Mouse (Mus musculus) liver, postnatal 0 days (tissue): Measurements from ENCODE around the gene Glmn. TPM values are rescaled to one million over a fixed set of nuclear protein-coding genes. Genes with fewer than 3 reads are reported as not detected.

Experiments used
- ATAC-seq: fragments of 200-750 bp; cut with Nextera tagmentation; 2 replicates; pipeline ENCODE4 v1.8.0; 2017; ENCODE audit warnings: mild to moderate bottlenecking, moderate library complexity
- DNase-seq: peaks from one replicate; pipeline ENCODE4 v3.0.0-alpha.2; 2016
- H3K27ac ChIP-seq: fragments of 300-500 bp; sonication (generic); 2 replicates; pipeline ENCODE4 v1.5.1; 2014; ENCODE audit warnings: antibody characterized with exemption, moderate library complexity, mild to moderate bottlenecking, low read depth
- H3K27me3 ChIP-seq: fragments of 300-500 bp; sonication (generic); 2 replicates; pipeline ENCODE4 v1.6.1; 2014; ENCODE audit warnings: low read length, control low read depth, mixed read lengths; ENCODE audit not compliant: insufficient read depth
- H3K36me3 ChIP-seq: fragments of 300-500 bp; sonication (generic); replicated peaks from 2 replicates; pipeline ENCODE4 v1.6.1; 2014; ENCODE audit warnings: mild to moderate bottlenecking, control low read depth, low read length, moderate library complexity, mixed read lengths; ENCODE audit not compliant: insufficient read depth
- H3K4me1 ChIP-seq: fragments of 300-500 bp; sonication (generic); 2 replicates; pipeline ENCODE4 v1.6.1; 2014; ENCODE audit warnings: antibody characterized with exemption, mild to moderate bottlenecking, control low read depth; ENCODE audit not compliant: insufficient read depth
- H3K4me2 ChIP-seq: fragments of 300-500 bp; sonication (generic); 2 replicates; pipeline ENCODE4 v1.6.1; 2014; ENCODE audit warnings: low read depth, mild to moderate bottlenecking, low read length, moderate library complexity, mixed read lengths
- H3K4me3 ChIP-seq: fragments of 300-500 bp; sonication (generic); 2 replicates; pipeline ENCODE4 v1.5.1; 2014; ENCODE audit warnings: low read depth, low read length
- H3K9ac ChIP-seq: fragments of 300-500 bp; sonication (generic); replicated peaks from 2 replicates; pipeline ENCODE4 v1.6.1; 2014; ENCODE audit warnings: mild to moderate bottlenecking, moderate library complexity
- H3K9me3 ChIP-seq: fragments of 300-500 bp; sonication (generic); 2 replicates; pipeline ENCODE4 v1.6.1; 2016; ENCODE audit warnings: mild to moderate bottlenecking, control low read depth, low read length, mixed read lengths
- CTCF ChIP-seq: sonication (generic); IDR thresholded peaks from 2 replicates; pipeline ENCODE4 v1.5.1; 2016; ENCODE audit warnings: antibody characterized with exemption, low read depth
- EP300 ChIP-seq: IDR thresholded peaks from 2 replicates; pipeline ENCODE4 v1.6.1; 2016; ENCODE audit warnings: antibody characterized with exemption, low read depth, mild to moderate bottlenecking
- WGBS: fragments of 180-500 bp; shearing (Covaris S2); extraction: QIAGEN DNeasy Blood & Tissue Kit; methylation state at CpG from one replicate; pipeline ENCODE4 v1.1.7; 2014; ENCODE audit not compliant: insufficient replicate concordance; 5-methylcytosine and 5-hydroxymethylcytosine counted together
- polyA plus RNA-seq: library from polyadenylated mRNA; unstranded; fragments of >200 nt; fragmentation: Nextera tagmentation; extraction: Ambion mirVana; gene quantifications from 2 replicates; pipeline ENCODE4 v1.2.1, GENCODE M21; 2015

Glmn gene
- polyA plus RNA-seq, 1 experiment from 2014 or later: 6.9 TPM

GRCm38 (mm10) chr5:107621327-107621726, 23.6 kb upstream of the Glmn start:
- ATAC-seq (no peak), DNase-seq (no peak)
- Histone ChIP-seq H3K9me3 (no peaks in the 10 kb centered on the region), H3K9ac (no peak overlapping the region), H3K4me3 (no peak overlapping the region), H3K4me1 (no peaks in the 10 kb centered on the region), H3K36me3 (peaks cover 18% of the 10 kb centered on the region), H3K4me2 (no peak overlapping the region), H3K27me3 (no peaks in the 10 kb centered on the region), H3K27ac (no peak overlapping the region)
- WGBS: 56% methylated on average over 3 of the region's 3 CpGs
- no peak for TF ChIP-seq CTCF
- TF ChIP-seq EP300: no peak

- DNase-seq (no peak), ATAC-seq (no peak)
- Histone ChIP-seq H3K4me1 (no peaks in the 10 kb centered on the region), H3K9ac (no peak overlapping the region), H3K27ac (no peak overlapping the region), H3K4me2 (no peak overlapping the region), H3K36me3 (peaks cover 25% of the 10 kb centered on the region), H3K9me3 (no peaks in the 10 kb centered on the region), H3K27me3 (no peaks in the 10 kb centered on the region), H3K4me3 (no peak overlapping the region)
- no peak for TF ChIP-seq EP300
- no peak for TF ChIP-seq CTCF
- 77% methylated on average over 6 of the region's 6 CpGs for WGBS
These were observed 20.3 kb upstream of the Glmn start for GRCm38 (mm10) chr5:107617986-107618385.

GRCm38 (mm10) chr5:107611224-107611623, 13.5 kb upstream of the Glmn start:
- H3K9me3 ChIP-seq: no peaks in the 10 kb centered on the region
- DNase-seq (peak; percentile 55), ATAC-seq (peak; percentile 45; the same call in 1 of the 2 replicates)
- TF ChIP-seq EP300 (no peak), CTCF (peak; percentile 92)
- H3K27ac ChIP-seq: no peak overlapping the region
- no peak overlapping the region for H3K4me3 ChIP-seq
- no peaks in the 10 kb centered on the region for H3K4me1 ChIP-seq
- WGBS: 5% methylated on average over 2 of the region's 2 CpGs
- H3K9ac ChIP-seq: no peak overlapping the region
- no peaks in the 10 kb centered on the region for H3K27me3 ChIP-seq
- peaks cover 15% of the 10 kb centered on the region for H3K36me3 ChIP-seq
- no peak overlapping the region for H3K4me2 ChIP-seq

- ATAC-seq (no peak), DNase-seq (no peak)
- peak overlapping the region; percentile 67 for H3K9ac ChIP-seq
- H3K4me1 ChIP-seq: peaks cover 5% of the 10 kb centered on the region; the same call in 1 of the 2 replicates
- peak overlapping the region; percentile 64 for H3K4me3 ChIP-seq
- no peak for TF ChIP-seq CTCF
- no peak for TF ChIP-seq EP300
- WGBS: 17% methylated on average over 4 of the region's 4 CpGs
- no peaks in the 10 kb centered on the region for H3K9me3 ChIP-seq
- H3K4me2 ChIP-seq: peak overlapping the region; percentile 85
- no peak overlapping the region for H3K27ac ChIP-seq
- H3K36me3 ChIP-seq: peaks cover 9% of the 10 kb centered on the region
- no peaks in the 10 kb centered on the region for H3K27me3 ChIP-seq
These were observed 692 bp upstream of the Glmn start for GRCm38 (mm10) chr5:107598380-107598779.

- no peak for DNase-seq
- Histone ChIP-seq H3K9me3 (no peaks in the 10 kb centered on the region), H3K36me3 (peaks cover 12% of the 10 kb centered on the region), H3K27me3 (no peaks in the 10 kb centered on the region), H3K4me1 (no peaks in the 10 kb centered on the region), H3K4me2 (no peak overlapping the region), H3K4me3 (no peak overlapping the region), H3K27ac (no peak overlapping the region), H3K9ac (no peak overlapping the region)
- ATAC-seq: no peak
- TF ChIP-seq CTCF (no peak), EP300 (no peak)
- 89% methylated on average over 9 of the region's 9 CpGs for WGBS
These were observed 28.5 kb downstream of the Glmn start for GRCm38 (mm10) chr5:107569148-107569547.

- ATAC-seq (peak; percentile 64), DNase-seq (no peak)
- H3K9me3 ChIP-seq: no peaks in the 10 kb centered on the region
- no peak overlapping the region for H3K4me3 ChIP-seq
- H3K27ac ChIP-seq: no peak overlapping the region
- H3K27me3 ChIP-seq: no peaks in the 10 kb centered on the region
- no peak overlapping the region for H3K4me2 ChIP-seq
- WGBS: 62% methylated on average over 3 of the region's 3 CpGs
- H3K36me3 ChIP-seq: peaks cover 9% of the 10 kb centered on the region
- peak; percentile 74; the same call in 1 of the 2 replicates for TF ChIP-seq EP300
- TF ChIP-seq CTCF: no peak
- H3K4me1 ChIP-seq: no peaks in the 10 kb centered on the region
- H3K9ac ChIP-seq: no peak overlapping the region
These were observed 40.7 kb downstream of the Glmn start for GRCm38 (mm10) chr5:107556969-107557368.

GRCm38 (mm10) chr5:107554336-107554735, 43.4 kb downstream of the Glmn start:
- H3K36me3 ChIP-seq: peaks cover 3% of the 10 kb centered on the region
- ATAC-seq: no peak

More at GRCm38 (mm10) chr5:107554336-107554735, 43.4 kb downstream of the Glmn start:
- Histone ChIP-seq H3K27me3 (no peaks in the 10 kb centered on the region), H3K4me3 (no peak overlapping the region), H3K4me1 (no peaks in the 10 kb centered on the region), H3K27ac (no peak overlapping the region), H3K9me3 (no peaks in the 10 kb centered on the region), H3K4me2 (no peak overlapping the region), H3K9ac (no peak overlapping the region)
- no peak for DNase-seq
- WGBS: 67% methylated on average over 5 of the region's 5 CpGs
- no peak for TF ChIP-seq EP300
- no peak for TF ChIP-seq CTCF
